28 mouse cellular contexts compared by ENCODE assay signal in genomic region chr17:8925819-8926383, GRCm38 (mm10).
A peak's percentile ranks its signal among the peaks of the same experiment; 100 is the strongest.
DNase-seq lines count a peak whose midpoint lies in the region; ATAC-seq and TF ChIP-seq lines count a peak whose summit lies in the region.
"Had no signal": no experiment of that assay in that cellular context is flagged by ENCODE, and none has a peak within 500 bp of the region (broad histone marks: within the 10 kb centered on the region; RNA-seq: fewer than 3 reads in every experiment).

No protein-coding gene starts in this region.

- no peak for DNase-seq in frontal cortex, postnatal 14 days (ENCODE audit: low spot score in 2 of 2)
- no peak for DNase-seq in lung, postnatal 14 days
- no peak for DNase-seq in thymus, adult 2 months
- DNase-seq in thymus, postnatal 10 days (ENCODE audit: low spot score in 2 of 2), result no peak
- DNase-seq in right cerebral cortex, adult 18-20 months, result no peak
- DNase-seq: adrenal gland, postnatal 14 days; cerebellum, postnatal 10 days; heart, postnatal 10 days; kidney, adult 9 months; kidney, postnatal 10 days; layer of hippocampus, adult 9-11 months; liver, embryonic 13.5 days; lung, adult 18-20 months; right cerebral cortex, postnatal 14 days; thymus, postnatal 36 days had no signal

- ATAC-seq in frontal cortex, adult (ENCODE audit: low TSS enrichment), result peak; percentile 79
- peak; percentile 48; the same call in 1 of the 2 replicates for ATAC-seq in lung, embryonic 15.5 days (ENCODE audit: borderline replicate concordance, extremely low read depth, low FRiP score, low TSS enrichment)
- ATAC-seq: forebrain, embryonic 13.5 days; midbrain, embryonic 15.5 days; Patski had no signal

- TF ChIP-seq CTCF in thymus, adult 2 months (IDR thresholded peaks at IDR 0.05; ENCODE audit: borderline replicate concordance, control insufficient read depth, extremely low read depth, insufficient read depth, low read length, poor library complexity), result no peak

- no peaks in the 10 kb centered on the region for H3K9me3 ChIP-seq in lung, embryonic 15.5 days
- H3K9me3 ChIP-seq: embryonic facial prominence, embryonic 15.5 days; forebrain, embryonic 13.5 days; heart, embryonic 13.5 days; hindbrain, embryonic 15.5 days; limb, embryonic 10.5 days; limb, embryonic 15.5 days; liver, embryonic 13.5 days; midbrain, embryonic 15.5 days; neural tube, embryonic 13.5 days had no signal

- H3K36me3 ChIP-seq in lung, embryonic 15.5 days, result no peaks in the 10 kb centered on the region
- no peaks in the 10 kb centered on the region for H3K36me3 ChIP-seq in thymus, adult 2 months (ENCODE audit: control insufficient read depth, insufficient read depth, low read length)
- H3K36me3 ChIP-seq: embryonic facial prominence, embryonic 15.5 days; heart, embryonic 13.5 days; limb, embryonic 10.5 days; limb, embryonic 15.5 days; liver, embryonic 13.5 days; midbrain, embryonic 15.5 days; neural tube, embryonic 13.5 days had no signal

- no peak overlapping the region for H3K4me3 ChIP-seq in lung, embryonic 15.5 days
- H3K4me3 ChIP-seq in thymus, adult 2 months (ENCODE audit: control insufficient read depth, insufficient read depth, low read length), result no peak overlapping the region
- H3K4me3 ChIP-seq: embryonic facial prominence, embryonic 15.5 days; forebrain, embryonic 13.5 days; heart, embryonic 13.5 days; hindbrain, embryonic 15.5 days; limb, embryonic 10.5 days; limb, embryonic 15.5 days; liver, embryonic 13.5 days; midbrain, embryonic 15.5 days; myocyte; neural tube, embryonic 13.5 days had no signal

- H3K27ac ChIP-seq in lung, embryonic 15.5 days, result no peak overlapping the region
- peak overlapping the region; percentile 33; the same call in 1 of the 2 replicates for H3K27ac ChIP-seq in thymus, adult 2 months (ENCODE audit: control insufficient read depth, insufficient read depth, low read length)
- H3K27ac ChIP-seq: embryonic facial prominence, embryonic 15.5 days; heart, embryonic 13.5 days; hindbrain, embryonic 15.5 days; limb, embryonic 10.5 days; limb, embryonic 15.5 days; liver, embryonic 13.5 days; macrophage; midbrain, embryonic 15.5 days; neural tube, embryonic 13.5 days had no signal

- H3K4me2 ChIP-seq in lung, embryonic 15.5 days, result no peak overlapping the region
- H3K4me2 ChIP-seq: embryonic facial prominence, embryonic 15.5 days; forebrain, embryonic 13.5 days; heart, embryonic 13.5 days; hindbrain, embryonic 15.5 days; limb, embryonic 15.5 days; liver, embryonic 13.5 days; midbrain, embryonic 15.5 days; neural tube, embryonic 13.5 days had no signal

- no peaks in the 10 kb centered on the region; the same call in 1 of the 2 replicates for H3K27me3 ChIP-seq in lung, embryonic 15.5 days
- H3K27me3 ChIP-seq in thymus, adult 2 months (ENCODE audit: control insufficient read depth, insufficient read depth, low read length), result no peaks in the 10 kb centered on the region
- H3K27me3 ChIP-seq: embryonic facial prominence, embryonic 15.5 days; forebrain, embryonic 13.5 days; hindbrain, embryonic 15.5 days; limb, embryonic 15.5 days; liver, embryonic 13.5 days; midbrain, embryonic 15.5 days; neural tube, embryonic 13.5 days had no signal

- WGBS in lung, embryonic 15.5 days, result 57% methylated on average over 10 of the region's 10 CpGs
- 81% methylated on average over 10 of the region's 10 CpGs for WGBS in thymus, adult 2 months

- H3K4me1 ChIP-seq in lung, embryonic 15.5 days, result no peaks in the 10 kb centered on the region
- H3K4me1 ChIP-seq in thymus, adult 2 months (replicated peaks; ENCODE audit: control insufficient read depth, insufficient read depth, low read length), result peaks cover 33% of the 10 kb centered on the region
- H3K4me1 ChIP-seq: liver, embryonic 13.5 days had no signal

- no peak for TF ChIP-seq POLR2A in thymus, adult 2 months (IDR thresholded peaks at IDR 0.05; ENCODE audit: control insufficient read depth, extremely low read depth, insufficient read depth, low read length, poor library complexity)

- no peak overlapping the region for H3K9ac ChIP-seq in lung, embryonic 15.5 days
- H3K9ac ChIP-seq: embryonic facial prominence, embryonic 15.5 days; forebrain, embryonic 13.5 days; heart, embryonic 13.5 days; hindbrain, embryonic 15.5 days; limb, embryonic 15.5 days; liver, embryonic 13.5 days; midbrain, embryonic 15.5 days; neural tube, embryonic 13.5 days had no signal
